Mouse (Mus musculus) retina, postnatal 7 days (tissue): ENCODE measurements at regions not wholly inside any gene's neighbourhood (a gene's known extent, or its start where the extent isn't known, plus 50 kb on each side); places are given as distances from the start of the nearest gene placed in this dataset.
"Not testable (repeated sequence)": the region's sequence is repeated elsewhere in the genome, so short reads cannot be mapped to it uniquely, and the experiment has no call there.

Experiments
- DNase-seq: peaks from one replicate; pipeline ENCODE4 v3.0.0-alpha.2; 2012; ENCODE audit warnings: low read depth, low spot score

- DNase-seq, result no peak
These were observed 544.0 kb downstream of the Zfp704 start for GRCm38 (mm10) chr3:9065892-9066291.

DNA sequence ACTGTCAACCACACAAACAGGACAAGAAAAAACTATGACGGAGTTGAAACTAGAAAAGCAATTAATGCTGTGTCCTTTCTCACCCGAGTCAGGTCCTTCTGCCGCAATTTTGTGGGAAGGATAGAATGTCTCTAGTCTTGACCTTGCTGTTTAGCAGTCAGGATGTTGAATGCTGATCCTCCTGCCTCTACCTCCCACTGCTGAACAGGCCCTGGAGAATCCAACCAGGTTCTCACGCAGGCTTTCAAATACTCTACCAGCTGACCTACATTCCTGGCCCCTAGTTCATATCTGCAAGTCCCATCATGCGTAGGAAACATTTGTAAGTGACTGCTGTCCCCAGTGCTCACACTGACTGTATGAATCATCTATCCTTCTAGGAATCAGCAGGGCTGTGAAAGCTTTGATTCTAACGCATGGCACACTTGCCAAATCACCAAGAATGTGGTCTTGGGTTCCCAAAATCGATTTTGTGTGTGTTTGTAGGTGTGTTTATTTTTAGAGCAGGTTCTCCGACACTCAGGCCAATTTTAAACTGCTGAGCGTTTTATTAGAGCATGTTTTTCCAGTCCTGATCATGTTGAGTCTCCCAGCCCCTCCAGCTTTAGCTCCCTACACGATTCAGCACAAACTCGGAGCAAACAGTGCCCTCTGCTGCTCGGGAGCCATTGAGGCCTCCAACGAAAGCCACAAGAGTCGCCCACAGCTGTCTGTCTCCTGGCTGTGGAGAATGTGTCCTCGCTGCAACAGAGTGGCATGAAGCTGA lies 545.4 kb downstream of the Zfp704 start:
- peak; percentile 62 for DNase-seq

- no peak for DNase-seq
These were observed 546.2 kb downstream of the Zfp704 start for GRCm38 (mm10) chr3:9063662-9064061.

- no peak for DNase-seq
These were observed 548.5 kb downstream of the Zfp704 start for GRCm38 (mm10) chr3:9061396-9061795.

GRCm38 (mm10) chr3:9057703-9058102 lies 552.2 kb downstream of the Zfp704 start:
- not testable (repeated sequence) for DNase-seq

GRCm38 (mm10) chr3:9056846-9057245 lies 553.0 kb downstream of the Zfp704 start:
- DNase-seq, result no peak

DNA sequence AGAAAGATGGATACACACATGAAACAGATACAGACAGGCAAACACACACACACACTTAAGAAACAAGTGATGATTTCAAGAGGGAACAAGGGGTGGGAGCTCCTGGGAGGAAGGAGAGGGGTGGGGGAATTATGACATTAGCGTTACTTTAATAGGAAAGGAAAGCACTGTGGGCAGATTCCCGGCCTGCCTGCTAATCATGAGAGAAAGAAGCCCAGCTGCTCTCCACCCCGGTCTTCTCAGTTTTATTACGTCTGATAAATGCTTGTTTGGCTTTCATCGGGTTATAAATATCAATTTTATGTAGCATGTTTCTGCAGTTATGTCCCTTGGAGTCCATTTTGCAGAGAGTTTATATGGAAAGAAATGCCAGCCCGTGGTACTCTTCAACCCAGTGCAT lies 554.1 kb downstream of the Zfp704 start:
- no peak for DNase-seq
